ENCODE assay signal across 9 mouse cellular contexts in the genomic region with DNA sequence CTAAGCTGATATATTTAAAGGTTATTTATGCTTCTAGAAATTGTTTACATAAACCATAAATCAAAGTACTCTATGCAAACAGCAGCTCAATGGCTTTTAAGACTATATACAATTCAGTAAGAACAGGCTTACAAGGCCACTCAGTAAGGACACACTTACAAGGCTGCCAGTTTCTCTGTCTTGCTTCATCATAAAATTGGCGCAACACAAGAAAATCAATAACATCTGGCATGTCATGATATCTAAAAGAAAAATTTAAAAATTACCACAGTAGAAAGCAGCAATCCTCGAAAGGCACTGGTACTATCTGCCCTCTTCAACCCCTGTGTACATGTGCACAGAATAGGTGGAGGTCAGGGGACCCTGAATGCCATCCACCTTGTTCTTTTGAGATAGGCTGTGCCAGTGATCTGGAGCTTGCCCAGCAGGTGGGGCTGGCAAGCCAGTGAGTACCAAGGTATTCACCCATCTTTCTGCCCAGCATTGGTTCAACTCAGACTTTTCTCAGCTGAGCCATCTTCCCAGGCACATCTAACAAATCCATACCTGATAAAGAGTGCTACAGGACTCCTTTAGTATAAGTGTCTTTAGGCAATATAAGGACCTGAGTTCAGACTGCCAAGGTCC. TPM values are rescaled to one million over a fixed set of nuclear protein-coding genes. Genes with fewer than 3 reads are reported as not detected.
DNase-seq lines count a peak whose midpoint lies in the region; ATAC-seq and TF ChIP-seq lines count a peak whose summit lies in the region.
"Had no signal": no experiment of that assay in that cellular context is flagged by ENCODE, and none has a peak within 500 bp of the region (broad histone marks: within the 10 kb centered on the region; RNA-seq: fewer than 3 reads in every experiment).

No protein-coding gene starts in this region.

- no peak for ATAC-seq in intestine, postnatal 0 days
- no peak for ATAC-seq in intestine, embryonic 16.5 days

- no peak overlapping the region for H3K9ac ChIP-seq in intestine, postnatal 0 days (ENCODE audit: low read depth, low read length)
- H3K9ac ChIP-seq in intestine, embryonic 16.5 days (ENCODE audit: low read depth, low read length), result no peak overlapping the region
- H3K9ac ChIP-seq: liver, embryonic 15.5 days had no signal

- no peak overlapping the region for H3K27ac ChIP-seq in intestine, postnatal 0 days (ENCODE audit: low read depth, low read length)
- no peak overlapping the region for H3K27ac ChIP-seq in intestine, embryonic 16.5 days (ENCODE audit: low read length)
- H3K27ac ChIP-seq: liver, embryonic 15.5 days had no signal

- no peak overlapping the region for H3K4me2 ChIP-seq in intestine, postnatal 0 days (replicated peaks; ENCODE audit: low read depth)
- H3K4me2 ChIP-seq in intestine, embryonic 16.5 days (ENCODE audit: low read depth, low read length), result no peak overlapping the region
- H3K4me2 ChIP-seq: liver, embryonic 15.5 days had no signal

- H3K4me3 ChIP-seq in intestine, postnatal 0 days (ENCODE audit: low read depth, low read length), result no peak overlapping the region
- H3K4me3 ChIP-seq in intestine, embryonic 16.5 days (ENCODE audit: low read length), result no peak overlapping the region
- H3K4me3 ChIP-seq: liver, embryonic 15.5 days had no signal

- no peaks in the 10 kb centered on the region for H3K9me3 ChIP-seq in intestine, postnatal 0 days (ENCODE audit: control insufficient read depth)
- no peaks in the 10 kb centered on the region for H3K9me3 ChIP-seq in intestine, embryonic 16.5 days (ENCODE audit: control insufficient read depth, low read length)
- H3K9me3 ChIP-seq: liver, embryonic 15.5 days had no signal

- peaks cover 90% of the 10 kb centered on the region for H3K36me3 ChIP-seq in intestine, postnatal 0 days (ENCODE audit: control insufficient read depth, insufficient read depth)
- H3K36me3 ChIP-seq in intestine, embryonic 16.5 days (ENCODE audit: control insufficient read depth, insufficient read depth, low read length), result peaks cover 35% of the 10 kb centered on the region

- no peaks in the 10 kb centered on the region for H3K27me3 ChIP-seq in intestine, postnatal 0 days (replicated peaks; ENCODE audit: control insufficient read depth, insufficient read depth, low read length)
- no peaks in the 10 kb centered on the region for H3K27me3 ChIP-seq in intestine, embryonic 16.5 days (replicated peaks; ENCODE audit: control insufficient read depth, insufficient read depth, low read length)
- H3K27me3 ChIP-seq: liver, embryonic 15.5 days had no signal

- peak; percentile 20 for DNase-seq in MN1 (ENCODE audit: low spot score)
- peak; percentile 45 for DNase-seq in induced T-regulatory cell, adult 2 months (ENCODE audit: low read depth)
- peak; percentile 18 for DNase-seq in retina, postnatal 1 day
- no peak for DNase-seq in yolk sac, embryonic 10.5 days (ENCODE audit: low spot score)
- no peak for DNase-seq in ovary, postnatal 36 days (ENCODE audit: low spot score)
- no peak for DNase-seq in testis, postnatal 14 days (ENCODE audit: low spot score)

- peak; percentile 61 for TF ChIP-seq CTCF in intestine, postnatal 0 days (IDR thresholded peaks at IDR 0.05; ENCODE audit: low read depth)

- 82% methylated on average over 2 of the region's 2 CpGs for WGBS in intestine, postnatal 0 days
- WGBS in intestine, embryonic 16.5 days, result 90% methylated on average over 2 of the region's 2 CpGs

- H3K4me1 ChIP-seq in intestine, postnatal 0 days (replicated peaks; ENCODE audit: control insufficient read depth, insufficient read depth, low read length), result no peaks in the 10 kb centered on the region
- no peaks in the 10 kb centered on the region for H3K4me1 ChIP-seq in intestine, embryonic 16.5 days (ENCODE audit: control insufficient read depth, insufficient read depth, low read length)

RNA-seq across cellular contexts. Expression of gene Psmg1, which starts 39.8 kb away (rescaled TPM):
- polyA plus RNA-seq in intestine, postnatal 0 days (2015; fragmentation: Nextera tagmentation; extraction: Ambion mirVana), result 31.0 and 32.2 TPM in 2 replicates
- 70.8 and 76.0 TPM in 2 replicates for polyA plus RNA-seq in intestine, embryonic 16.5 days (2015; fragmentation: Nextera tagmentation; extraction: Ambion mirVana)

RNA-seq across cellular contexts. Expression of gene Brwd1, which starts 51.7 kb away (rescaled TPM):
- polyA plus RNA-seq in intestine, postnatal 0 days (2015; fragmentation: Nextera tagmentation; extraction: Ambion mirVana), result 19.9 and 23.3 TPM in 2 replicates
- polyA plus RNA-seq in intestine, embryonic 16.5 days (2015; fragmentation: Nextera tagmentation; extraction: Ambion mirVana), result 47.0 and 51.6 TPM in 2 replicates

Comparison
In these comparisons a context has a peak if more than half of its experiments do, and no peak if none do; other contexts are left out.
1. DNase-seq: peak in MN1 (single experiment), induced T-regulatory cell, adult 2 months (single experiment) and retina, postnatal 1 day (single experiment); none in yolk sac, embryonic 10.5 days (single experiment), ovary, postnatal 36 days (single experiment) and testis, postnatal 14 days (single experiment).